Mouse (Mus musculus) c-Kit-positive CD71-positive TER-119-positive erythroid progenitor cells, embryonic 14.5 days (primary cell): ENCODE measurements around the gene Polr2g.

Experiments used
- DNase-seq: peaks from one replicate; pipeline ENCODE4 v3.0.0-alpha.2; 2013; ENCODE audit warnings: low spot score

Gene Polr2g

DNA sequence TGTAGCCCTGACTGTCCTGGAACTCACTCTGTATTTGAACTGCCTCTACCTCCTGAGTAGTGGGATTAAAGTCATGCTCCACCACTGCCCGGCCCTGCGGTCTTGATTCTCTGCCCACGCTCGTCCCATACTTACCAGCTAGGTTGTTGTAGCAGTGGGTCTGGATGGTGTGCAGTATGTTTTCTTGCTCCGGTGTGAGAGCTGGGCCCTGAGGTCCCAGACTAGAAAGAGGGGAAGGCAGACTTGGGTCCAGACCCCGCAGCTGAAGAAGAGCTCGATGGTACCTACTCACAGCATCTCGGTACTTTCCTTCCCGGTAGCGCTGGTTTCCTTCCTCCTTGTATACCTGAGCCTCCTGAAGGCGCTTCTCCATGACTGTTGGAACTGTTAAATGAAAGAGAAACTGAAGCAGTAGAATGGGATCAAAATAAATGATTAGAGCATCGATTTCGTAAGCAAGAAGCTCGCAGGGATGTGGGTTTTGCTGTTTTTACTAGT, 20.0 kb upstream of the Polr2g start:
- no peak for DNase-seq

DNA sequence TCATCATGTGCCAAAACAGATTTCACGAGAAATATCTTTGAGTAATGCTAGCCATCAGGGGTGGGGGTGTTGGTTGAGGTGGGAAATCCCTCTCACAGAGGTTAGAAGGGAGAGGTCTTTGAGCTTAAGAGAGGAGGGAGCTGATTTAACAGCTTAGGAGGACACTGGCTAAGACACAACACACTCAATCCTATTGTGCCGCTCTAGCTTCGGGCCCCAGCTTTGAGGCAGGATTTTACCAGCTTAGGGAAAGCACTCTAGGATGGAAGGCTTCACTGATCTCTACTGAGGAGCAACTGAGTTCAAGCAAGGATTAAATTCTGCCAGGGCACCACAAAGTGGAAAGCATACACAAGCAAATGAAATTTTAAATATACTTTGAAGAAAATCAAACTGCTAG, 18.6 kb upstream of the Polr2g start:
- DNase-seq, result no peak

DNA sequence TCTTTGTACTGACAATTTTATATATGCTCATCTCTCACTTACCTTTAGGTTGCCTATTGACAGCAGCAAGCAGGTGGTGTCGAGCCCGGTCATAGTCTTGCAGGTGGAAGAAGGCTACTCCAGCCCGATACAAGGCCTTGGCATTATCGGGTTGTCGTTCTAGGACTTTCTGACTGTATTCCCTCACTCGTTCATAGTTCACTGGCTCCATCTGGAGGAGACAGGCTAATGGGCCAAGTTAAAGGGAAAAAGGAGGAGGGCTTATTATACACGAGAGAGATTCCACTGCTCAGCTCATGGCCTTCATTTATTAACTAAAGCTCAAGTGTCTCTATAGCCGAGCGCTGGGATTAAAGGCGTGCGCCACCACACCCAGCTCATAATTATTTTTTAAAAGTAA, 17.4 kb upstream of the Polr2g start:
- DNase-seq, result no peak

DNA sequence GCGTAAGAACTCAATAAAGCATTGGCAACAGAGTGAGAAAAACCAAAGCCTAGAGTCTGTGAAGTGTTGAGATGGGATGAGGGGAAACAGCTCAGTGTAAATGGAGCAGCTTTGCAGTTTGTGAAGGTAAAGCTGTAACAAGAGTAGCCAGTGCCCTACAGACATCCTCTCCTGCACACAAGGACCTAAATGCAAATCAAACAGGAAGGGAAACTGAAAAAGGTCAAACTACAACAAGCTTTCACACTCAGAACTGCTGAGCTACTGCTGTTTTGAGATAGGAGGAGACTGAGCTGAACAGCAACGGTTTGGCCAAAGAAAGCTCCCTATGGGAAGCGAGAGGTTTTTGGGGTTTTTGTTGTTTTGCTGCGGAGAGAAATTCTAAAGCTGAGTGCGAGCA, 8.4 kb upstream of the Polr2g start:
- no peak for DNase-seq

DNA sequence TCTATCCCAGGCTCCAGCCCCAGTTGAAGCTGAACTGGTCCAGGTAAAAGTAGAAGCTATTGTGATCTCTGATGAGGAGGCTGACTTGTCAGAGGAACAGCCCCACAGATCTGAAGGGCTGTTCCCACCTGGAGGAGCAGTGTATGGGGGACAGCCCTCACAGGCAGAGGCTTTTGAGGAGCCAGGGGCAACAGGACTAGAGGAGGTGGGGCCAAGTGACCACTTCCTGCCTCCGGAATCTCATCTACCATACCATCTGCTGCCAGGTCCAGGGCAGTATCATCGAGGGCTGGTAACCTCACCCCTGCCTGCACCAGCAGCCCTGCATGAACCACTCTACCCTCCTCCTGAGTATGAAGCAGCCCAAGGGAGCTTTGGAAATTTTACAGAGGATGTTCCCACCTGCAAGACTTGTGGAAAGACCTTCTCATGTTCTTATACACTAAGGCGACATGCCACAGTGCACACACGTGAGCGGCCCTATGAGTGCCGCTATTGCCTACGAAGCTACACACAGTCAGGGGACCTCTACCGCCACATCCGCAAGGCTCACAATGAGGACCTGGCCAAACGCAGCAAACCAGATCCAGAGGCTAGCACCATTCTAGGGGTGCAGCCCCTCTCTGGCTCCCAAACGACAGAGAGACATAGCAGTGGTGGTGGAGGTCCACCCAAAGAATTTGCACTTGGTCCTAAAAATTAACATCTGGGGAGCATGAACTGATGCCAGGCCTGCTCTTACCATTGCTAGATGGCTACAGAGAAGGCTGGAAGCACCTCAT, 5.7 kb upstream of the Polr2g start:
- DNase-seq, result no peak

DNA sequence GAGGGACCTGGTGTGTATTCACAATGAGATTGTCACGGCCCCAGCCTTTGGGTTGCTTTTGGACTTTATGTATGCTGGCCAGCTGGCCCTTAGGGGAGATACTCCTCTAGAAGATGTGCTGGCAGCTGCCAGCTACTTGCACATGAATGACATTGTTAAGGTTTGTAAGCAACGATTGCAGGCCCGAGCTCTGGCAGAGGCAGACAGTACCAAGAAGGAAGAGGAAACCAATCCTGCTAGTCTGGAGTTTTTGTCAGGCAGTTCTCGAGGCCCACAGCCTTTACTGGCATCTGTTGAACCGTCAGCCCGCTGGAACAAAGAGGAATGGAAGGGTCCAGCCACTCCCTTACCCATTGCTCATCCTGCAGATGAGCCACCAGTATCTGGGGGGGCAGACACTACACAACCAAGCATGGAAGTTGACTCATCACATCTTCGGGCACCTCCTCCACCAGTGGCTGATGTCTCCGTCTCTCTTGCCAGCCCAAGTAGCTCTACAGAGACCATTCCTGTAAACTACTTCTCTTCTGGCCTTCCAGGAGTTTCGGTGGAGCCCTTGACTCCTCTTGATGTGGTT, 4.9 kb upstream of the Polr2g start:
- DNase-seq, result no peak

DNA sequence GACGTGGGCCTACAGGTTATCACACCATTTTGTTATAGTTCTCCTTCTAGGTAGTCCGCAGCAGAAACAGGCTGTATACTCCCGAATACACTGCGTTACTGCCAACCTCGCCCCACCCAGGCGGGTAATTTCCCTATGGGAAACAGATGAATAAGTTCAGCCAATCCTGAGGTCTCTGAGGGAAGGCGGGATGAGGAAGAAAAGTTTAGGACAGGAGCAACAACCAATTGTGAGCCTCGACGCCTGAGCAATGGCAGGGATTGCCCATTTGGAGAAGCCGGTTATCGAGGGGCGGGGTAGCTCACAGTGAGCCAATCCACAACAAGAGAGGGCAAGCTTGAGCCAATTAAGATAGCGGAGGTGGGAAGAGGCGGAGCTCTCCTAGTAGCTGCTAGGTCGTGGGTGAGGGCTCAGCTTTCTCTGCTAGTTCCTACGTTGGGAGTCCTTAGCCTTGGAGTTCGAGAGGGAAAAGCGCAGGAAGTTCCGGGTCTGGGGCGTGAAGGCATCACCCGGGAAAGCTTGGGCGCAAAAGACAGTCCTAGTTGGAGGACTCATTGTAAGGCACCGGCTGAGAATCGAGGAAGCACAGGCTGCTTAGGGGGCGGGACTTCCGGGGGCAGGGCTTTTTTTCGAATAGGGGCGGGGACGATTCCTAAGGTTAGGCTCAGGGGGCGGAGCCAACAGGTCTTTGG, 3.9 kb upstream of the Polr2g start, which contains the start of gene Zbtb3:
Gene Zbtb3, plus strand, starts transcription at position 426 of the 692 bp plus-strand sequence.
- peak; percentile 98 for DNase-seq

DNA sequence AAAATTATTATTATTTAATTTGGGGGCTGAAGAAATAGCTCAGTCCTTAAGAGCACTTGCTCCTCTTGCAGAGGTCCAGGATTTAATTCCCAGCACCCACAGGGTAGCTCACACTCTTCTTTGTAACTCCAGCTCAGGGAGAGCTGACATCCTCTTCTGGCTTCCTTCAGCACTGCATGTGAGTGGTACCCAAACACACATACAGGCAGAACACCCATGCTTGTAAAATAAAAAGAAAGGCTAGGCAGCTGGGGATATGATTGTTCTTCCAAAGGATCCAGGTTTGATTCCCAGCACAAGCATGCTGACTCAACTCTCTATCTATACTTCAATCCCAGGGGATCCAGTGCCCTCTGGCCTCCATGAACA, 554 bp upstream of the Polr2g start:
- DNase-seq, result no peak

DNA sequence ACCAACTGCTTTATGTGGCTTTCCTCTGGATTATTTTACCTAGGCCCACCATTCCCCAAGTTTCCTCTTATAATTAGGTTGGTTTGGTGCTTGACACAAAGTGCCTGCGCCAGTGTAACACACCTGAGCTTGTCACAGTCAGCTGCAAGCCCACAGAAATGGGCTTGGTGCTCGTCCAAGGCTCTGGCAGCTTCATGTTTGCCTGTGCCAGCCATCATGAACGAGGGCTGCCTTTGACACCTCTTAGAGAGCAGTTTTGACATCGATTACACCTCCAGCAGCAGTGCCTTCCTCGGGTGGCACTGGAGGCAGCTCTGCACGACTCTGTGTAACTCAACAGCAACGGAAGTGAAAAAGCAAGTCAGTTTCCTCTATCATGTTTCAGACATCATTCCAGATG, 8.2 kb downstream of the Polr2g start:
- no peak for DNase-seq

DNA sequence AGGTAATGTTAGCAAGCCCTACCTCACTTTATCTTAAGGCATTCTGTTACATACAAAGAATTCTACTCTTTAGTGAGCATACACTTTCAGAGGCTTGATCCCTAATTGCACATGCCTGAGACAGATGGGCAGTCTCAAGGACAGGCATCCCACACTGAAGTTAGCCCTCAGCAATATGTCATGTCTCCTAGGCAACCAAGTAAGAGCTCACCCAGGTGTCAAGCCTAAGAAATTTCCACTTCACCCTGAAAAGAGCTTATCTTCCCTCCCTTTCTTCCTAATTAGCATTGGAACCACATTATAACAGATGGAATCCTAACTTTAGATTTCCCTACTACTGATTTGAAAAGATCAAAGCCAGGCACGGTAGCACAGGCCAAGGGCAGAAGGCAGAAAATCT, 9.2 kb downstream of the Polr2g start:
- DNase-seq, result no peak

DNA sequence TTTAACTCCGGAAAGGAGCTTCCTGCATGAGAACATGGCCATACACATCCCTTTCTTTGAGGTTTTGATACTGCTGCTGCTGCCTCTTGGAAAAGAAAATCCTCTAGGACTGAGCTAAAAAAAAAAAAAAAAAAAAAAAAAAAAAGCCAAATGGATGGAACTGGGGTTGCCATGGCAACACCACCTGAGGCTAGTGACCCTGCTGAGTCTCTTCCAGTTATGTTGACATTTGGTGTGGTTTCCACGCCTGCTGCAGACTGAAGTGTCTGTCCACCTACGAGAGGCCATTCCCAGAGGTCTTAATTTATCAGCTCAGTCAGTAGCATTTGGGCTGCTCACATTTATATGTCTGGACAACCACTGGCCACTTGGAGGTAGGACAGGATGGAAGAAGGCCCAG, 9.9 kb downstream of the Polr2g start:
- no peak for DNase-seq

DNA sequence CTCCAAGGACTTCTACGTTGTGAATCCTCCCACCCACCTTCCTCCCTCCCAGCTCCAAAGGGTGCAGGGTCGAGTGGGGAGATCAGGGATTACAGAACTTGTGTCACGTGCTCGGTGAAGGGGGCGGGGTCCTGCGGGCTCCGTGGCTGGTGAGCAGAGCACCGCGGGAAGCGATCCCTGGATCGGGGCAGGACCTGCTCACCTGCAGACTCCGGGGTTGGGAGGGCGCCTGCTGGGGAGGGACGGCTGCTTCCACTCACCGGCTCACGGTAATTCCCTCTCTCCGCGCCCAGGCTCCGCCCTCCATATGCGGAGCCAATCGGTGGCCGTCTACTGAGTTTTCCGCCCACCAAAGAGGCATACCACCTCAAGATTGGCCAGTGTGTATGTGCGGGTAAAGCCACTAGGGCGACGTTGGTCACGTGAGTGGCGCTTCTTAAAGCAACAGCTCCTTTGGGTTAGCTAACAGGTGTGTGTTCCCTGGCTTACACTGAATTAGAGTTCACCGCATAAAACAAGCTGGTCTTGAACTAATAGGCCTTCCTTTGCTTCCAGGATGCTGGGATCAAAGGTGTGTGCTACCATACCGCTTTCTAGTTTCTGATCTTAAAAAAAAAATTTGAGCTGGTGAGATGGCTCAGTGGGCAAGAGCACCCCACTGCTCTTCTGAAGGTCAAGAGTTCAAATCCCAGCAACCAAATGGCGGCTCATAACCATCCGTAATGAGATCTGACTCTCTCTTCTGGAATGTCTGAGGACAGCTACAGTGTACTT, 12.2 kb downstream of the Polr2g start, which contains the start of gene Taf6l:
Gene Taf6l, minus strand, starts transcription at position 410 of the 774 bp plus-strand sequence.
- peak; percentile 95 for DNase-seq

DNA sequence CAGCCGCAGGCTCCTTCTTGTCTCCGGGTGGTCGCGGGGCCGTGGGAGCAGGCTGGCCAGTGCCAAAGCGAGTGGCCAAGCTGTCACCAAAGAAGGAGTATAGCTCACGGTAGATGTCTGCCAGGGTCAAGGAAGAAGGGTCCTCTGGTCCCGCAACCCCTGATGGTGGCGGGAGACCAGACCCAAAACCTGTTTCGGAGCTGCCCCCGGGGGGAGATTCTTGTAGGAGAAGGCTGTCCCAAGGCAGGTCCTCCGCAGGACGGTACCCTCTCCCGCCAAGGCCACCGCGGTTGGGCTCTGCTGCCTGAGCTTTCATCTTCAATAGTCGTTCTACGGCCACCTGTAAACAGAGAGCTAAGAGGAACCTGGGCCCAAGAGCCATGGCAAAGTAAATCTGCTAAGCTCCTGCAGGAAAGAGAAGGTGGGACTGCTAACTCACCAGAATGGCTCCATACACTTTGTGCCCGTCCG, 23.4 kb downstream of the Polr2g start:
- DNase-seq, result peak; percentile 29

DNA sequence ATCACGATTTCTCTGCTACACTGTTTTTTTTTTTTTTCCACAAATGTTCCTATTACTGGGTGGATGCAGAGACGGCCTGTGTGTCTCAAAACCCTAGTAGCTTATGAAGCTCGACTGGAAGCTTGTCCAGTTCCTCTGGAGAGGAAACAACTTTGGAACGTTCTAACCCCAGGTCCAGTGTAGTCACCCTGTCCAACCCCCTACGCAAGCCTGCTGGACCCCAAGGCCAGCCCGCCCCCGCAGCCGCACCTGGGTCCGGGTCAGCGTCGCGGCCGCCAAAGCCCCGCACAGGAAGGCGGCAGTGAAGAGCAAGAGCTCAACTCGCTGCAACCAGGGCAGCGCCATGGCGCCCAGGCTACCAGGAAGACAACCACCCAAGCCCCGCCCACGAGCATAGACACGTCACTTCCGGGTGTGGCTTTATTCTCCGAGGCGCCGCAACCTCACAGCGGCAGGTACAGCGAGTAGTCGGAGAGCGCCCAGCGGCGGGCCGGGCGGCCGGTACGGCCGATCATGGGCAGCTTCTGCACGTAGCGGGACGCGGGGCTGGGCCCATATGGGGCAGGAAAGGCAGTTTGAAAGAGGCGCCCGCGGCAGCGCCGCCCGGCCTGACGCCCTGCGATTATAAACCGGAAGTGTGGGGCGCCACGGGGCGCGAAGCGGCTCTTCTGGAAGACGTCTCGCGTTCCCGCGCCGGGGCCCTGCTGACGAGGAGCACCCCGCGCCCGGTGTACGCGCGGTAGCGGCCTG, 24.1 kb downstream of the Polr2g start, which contains the start of gene Tmem179b:
Gene Tmem179b, minus strand, starts transcription at position 382 of the 750 bp plus-strand sequence.
- DNase-seq, result peak; percentile 94

DNA sequence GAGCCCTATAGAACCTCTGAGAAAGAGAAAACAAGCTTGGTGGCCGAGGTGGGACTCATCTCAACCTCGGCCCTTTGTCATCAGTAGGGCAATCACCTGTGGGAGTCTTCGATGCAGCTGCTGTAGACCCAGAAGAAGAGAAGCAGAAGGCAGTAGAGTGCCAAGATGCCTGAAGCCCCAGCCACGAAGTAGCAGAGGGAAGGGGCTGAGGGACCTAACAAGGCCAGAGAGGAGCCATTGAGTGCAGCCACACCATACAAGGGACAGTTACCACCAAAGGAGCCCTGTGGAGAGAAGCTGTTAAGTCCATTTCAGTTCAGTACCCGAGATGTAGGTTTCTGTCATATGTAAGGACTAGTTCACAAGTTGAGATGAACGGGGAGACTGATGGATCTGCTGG, 25.0 kb downstream of the Polr2g start:
- peak; percentile 36 for DNase-seq

DNA sequence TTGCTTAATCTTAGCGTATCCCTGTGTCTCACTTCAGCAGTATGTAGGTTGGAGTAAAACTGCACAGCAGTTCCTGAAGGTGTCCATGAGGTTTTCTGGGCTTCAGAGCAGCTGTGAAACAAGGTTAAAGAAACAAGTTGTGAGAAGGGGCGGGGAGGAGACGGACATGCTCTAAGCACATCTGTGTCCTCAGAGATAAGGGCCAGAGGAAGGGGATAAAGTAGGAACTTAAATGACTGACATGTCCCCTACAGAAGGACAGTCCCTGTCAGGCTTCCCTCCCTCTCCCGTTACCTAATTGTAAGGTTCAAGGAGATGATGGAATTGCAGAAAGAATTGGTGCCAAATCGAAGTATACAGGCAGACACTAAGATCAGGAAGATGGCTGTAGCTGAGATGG, 25.4 kb downstream of the Polr2g start:
- peak; percentile 60 for DNase-seq

DNA sequence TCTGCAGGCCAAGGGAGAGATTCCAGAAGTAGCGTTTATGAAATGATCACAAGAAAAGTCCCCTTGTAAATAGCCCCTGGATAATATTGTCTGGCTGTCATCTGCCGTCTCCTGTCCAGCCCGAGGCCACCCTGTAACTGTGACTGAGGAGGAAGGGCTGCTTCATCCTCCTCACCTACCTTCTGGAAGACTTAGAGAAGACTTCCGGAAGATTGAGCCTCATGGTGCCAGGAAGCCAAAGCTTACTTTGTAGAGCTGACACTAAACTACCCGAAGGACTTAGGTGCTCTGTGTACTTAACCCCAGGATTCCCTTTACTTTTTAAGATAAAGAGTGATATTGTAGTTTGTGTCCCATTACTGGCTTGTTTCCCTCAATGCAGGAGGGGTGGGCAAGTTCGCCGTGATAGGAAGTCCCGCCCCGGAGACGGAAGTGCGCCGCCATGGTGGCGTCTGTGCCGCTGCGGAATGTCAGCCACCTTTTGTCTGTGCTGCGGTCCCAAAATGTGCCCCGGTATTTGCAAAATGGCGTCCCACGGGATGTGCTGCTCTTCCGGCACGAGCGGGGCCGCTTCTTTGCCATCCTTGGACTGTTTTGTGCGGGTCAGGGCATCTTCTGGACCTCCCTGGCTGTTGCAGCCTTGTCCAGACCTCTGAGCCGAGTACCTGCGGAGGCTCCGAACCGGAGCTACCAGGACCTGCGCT, 27.7 kb downstream of the Polr2g start, which contains the start of gene Tmem223:
Gene Tmem223, plus strand, starts transcription at position 430 of the 704 bp plus-strand sequence.
- peak; percentile 71 for DNase-seq

DNA sequence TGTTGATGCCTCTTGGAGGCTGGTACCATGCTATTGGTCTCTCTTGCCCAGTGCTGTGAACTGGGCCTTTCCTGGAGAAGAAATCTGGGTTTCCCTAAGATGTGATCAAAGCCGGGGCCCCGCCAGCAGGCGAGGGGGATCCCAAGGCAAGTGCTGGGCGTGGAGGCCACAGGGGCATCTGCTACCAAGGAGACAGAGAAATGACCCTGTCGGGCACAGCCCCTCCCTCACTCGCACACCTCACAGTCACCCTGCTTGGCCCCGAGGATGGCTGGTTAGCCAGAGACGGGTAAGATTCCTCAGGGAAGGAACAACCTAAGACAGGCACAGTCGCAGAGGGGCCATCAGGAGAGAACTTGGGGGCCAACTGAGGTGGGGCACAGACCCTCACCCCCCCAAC, 32.8 kb downstream of the Polr2g start:
- DNase-seq, result no peak

DNA sequence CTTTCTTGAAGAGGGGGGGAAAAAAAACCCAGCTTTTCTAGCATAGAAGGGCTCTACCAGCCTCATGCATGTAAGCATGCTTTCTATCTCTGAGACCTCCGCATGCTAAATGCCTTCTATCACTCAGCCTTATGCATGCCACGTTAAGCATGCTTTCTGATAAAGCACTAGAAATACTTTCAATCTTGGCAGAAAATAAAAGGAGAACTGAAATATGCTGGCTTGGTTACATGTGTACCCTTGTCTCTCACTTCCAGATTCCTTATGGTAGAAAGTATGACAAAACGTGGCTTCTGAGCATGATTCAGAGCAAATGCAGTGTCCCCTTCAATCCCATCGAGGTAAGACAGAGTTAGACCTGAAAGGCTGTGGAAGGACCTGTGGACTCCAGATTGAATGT, 35.1 kb downstream of the Polr2g start:
- no peak for DNase-seq

DNA sequence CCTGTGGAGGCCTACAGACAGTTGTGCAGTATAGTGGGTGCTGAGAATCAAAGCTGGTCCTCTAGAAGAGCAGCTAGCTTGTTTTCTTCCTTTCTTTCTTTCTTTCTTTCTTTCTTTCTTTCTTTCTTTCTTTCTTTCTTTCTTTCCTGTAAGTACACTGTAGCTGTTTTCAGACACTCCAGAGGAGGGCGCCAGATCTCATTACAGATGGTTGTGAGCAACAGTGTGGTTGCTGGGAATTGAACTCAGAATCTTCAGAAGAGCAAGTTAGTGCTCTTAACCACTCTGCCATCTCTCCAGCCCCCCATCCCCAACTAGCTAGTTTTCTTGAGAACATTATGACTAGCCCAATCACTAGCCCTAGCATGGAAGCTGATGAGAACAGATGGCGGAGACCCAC, 37.6 kb downstream of the Polr2g start:
- no peak for DNase-seq

DNA sequence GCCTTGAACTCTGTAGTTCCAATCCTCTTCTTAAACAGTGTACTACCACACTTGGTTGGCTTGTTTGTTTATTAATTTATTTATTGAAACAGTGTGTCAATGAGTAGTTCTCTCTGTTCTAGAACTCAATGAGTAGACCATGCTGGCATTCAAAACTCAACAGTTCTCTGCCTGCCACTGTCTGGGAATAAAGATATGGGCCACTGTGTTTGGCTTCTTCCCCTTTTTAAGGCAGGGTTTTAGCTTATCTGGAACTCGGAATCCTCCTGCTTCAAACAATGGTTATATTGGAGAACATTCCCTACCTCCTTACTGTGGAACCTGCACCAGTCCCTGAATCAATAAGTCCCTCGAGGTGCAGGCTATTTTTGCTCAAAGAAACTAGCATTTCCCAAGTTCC, 39.5 kb downstream of the Polr2g start:
- DNase-seq, result no peak
